Mouse (Mus musculus): ENCODE results near the gene Ptpre.
"Not testable (repeated sequence)": the region's sequence is repeated elsewhere in the genome, so short reads cannot be mapped to it uniquely, and the experiment has no call there.

The Ptpre gene

GRCm38 (mm10) chr7:135537341-135537901, at the start of gene Ptpre:
Ptpre (plus strand) TSS chr7:135537481.
- DNase-seq (ENCODE audit: low read depth): peak; percentile 72

GRCm38 (mm10) chr7:135488214-135488810, 49.0 kb upstream of the Ptpre start:
- peak; percentile 8 for DNase-seq (ENCODE audit: low read depth)

- no peak for DNase-seq (ENCODE audit: low read depth)
Measured at GRCm38 (mm10) chr7:135489724-135490499, 47.4 kb upstream of the Ptpre start.

- no peak for DNase-seq (ENCODE audit: low read depth)
Measured at GRCm38 (mm10) chr7:135490500-135490886, 46.8 kb upstream of the Ptpre start.

- no peak for DNase-seq (ENCODE audit: low read depth)
Measured at GRCm38 (mm10) chr7:135495303-135495702, 42.0 kb upstream of the Ptpre start.

GRCm38 (mm10) chr7:135498565-135499186, 38.6 kb upstream of the Ptpre start:
- DNase-seq (ENCODE audit: low read depth): no peak

- no peak for DNase-seq (ENCODE audit: low read depth)
Measured at GRCm38 (mm10) chr7:135499403-135499802, 37.9 kb upstream of the Ptpre start.

- not testable (repeated sequence) for DNase-seq (ENCODE audit: low read depth)
Measured at GRCm38 (mm10) chr7:135506506-135506905, 30.8 kb upstream of the Ptpre start.

- DNase-seq (ENCODE audit: low read depth): no peak
Measured at GRCm38 (mm10) chr7:135508602-135509001, 28.7 kb upstream of the Ptpre start.

GRCm38 (mm10) chr7:135509272-135509671, 28.0 kb upstream of the Ptpre start:
- no peak for DNase-seq (ENCODE audit: low read depth)

GRCm38 (mm10) chr7:135510431-135510830, 26.9 kb upstream of the Ptpre start:
- no peak for DNase-seq (ENCODE audit: low read depth)

- no peak for DNase-seq (ENCODE audit: low read depth)
Measured at GRCm38 (mm10) chr7:135511723-135512122, 25.6 kb upstream of the Ptpre start.

- DNase-seq (ENCODE audit: low read depth): no peak
Measured at GRCm38 (mm10) chr7:135517191-135517590, 20.1 kb upstream of the Ptpre start.

- DNase-seq (ENCODE audit: low read depth): no peak
Measured at GRCm38 (mm10) chr7:135520241-135520640, 17.0 kb upstream of the Ptpre start.

GRCm38 (mm10) chr7:135521755-135522512, 15.3 kb upstream of the Ptpre start:
- no peak for DNase-seq (ENCODE audit: low read depth)

- no peak for DNase-seq (ENCODE audit: low read depth)
Measured at GRCm38 (mm10) chr7:135523981-135524380, 13.3 kb upstream of the Ptpre start.

- no peak for DNase-seq (ENCODE audit: low read depth)
Measured at GRCm38 (mm10) chr7:135524424-135524967, 12.8 kb upstream of the Ptpre start.

GRCm38 (mm10) chr7:135526574-135527152, 10.6 kb upstream of the Ptpre start:
- DNase-seq (ENCODE audit: low read depth): no peak

- DNase-seq (ENCODE audit: low read depth): no peak
Measured at GRCm38 (mm10) chr7:135527169-135527568, 10.1 kb upstream of the Ptpre start.

- DNase-seq (ENCODE audit: low read depth): no peak
Measured at GRCm38 (mm10) chr7:135528515-135528914, 8.8 kb upstream of the Ptpre start, which contains the start of gene Clrn3. Clrn3 (minus strand) TSS chr7:135528654.

GRCm38 (mm10) chr7:135529068-135529467, 8.2 kb upstream of the Ptpre start:
- no peak for DNase-seq (ENCODE audit: low read depth)
